Mouse (Mus musculus): ENCODE data around the gene Nbea. TPM values are rescaled to one million over a fixed set of nuclear protein-coding genes. Genes with fewer than 3 reads are reported as not detected.

Gene Nbea
- polyA plus RNA-seq, 1 experiment from 2014 or later: 13.9 TPM

- Histone ChIP-seq H3K4me1 (replicated peaks) (peaks cover 25% of the 10 kb centered on the region), H3K36me3 (no peaks in the 10 kb centered on the region), H3K9me3 (no peaks in the 10 kb centered on the region), H3K4me3 (no peak overlapping the region), H3K27ac (no peak overlapping the region), H3K27me3 (ENCODE audit: insufficient read depth, poor library complexity, severe bottlenecking) (peaks cover 4% of the 10 kb centered on the region; the same call in 1 of the 2 replicates)
- WGBS: 87% methylated on average over 5 of the region's 5 CpGs
- DNase-seq (ENCODE audit: low spot score): no peak
Measured at GRCm38 (mm10) chr3:55743885-55744284, 439.6 kb downstream of the Nbea start.

- 71% methylated on average over 4 of the region's 4 CpGs for WGBS
- no peak overlapping the region for H3K4me3 ChIP-seq
- no peak for DNase-seq (ENCODE audit: low spot score)
- H3K27ac ChIP-seq: peak overlapping the region; percentile 64; the same call in 1 of the 2 replicates
- peaks cover 1% of the 10 kb centered on the region; the same call in 1 of the 2 replicates for H3K27me3 ChIP-seq (ENCODE audit: insufficient read depth, poor library complexity, severe bottlenecking)
- peaks cover 17% of the 10 kb centered on the region for H3K4me1 ChIP-seq (replicated peaks)
- H3K9me3 ChIP-seq: no peaks in the 10 kb centered on the region
- H3K36me3 ChIP-seq: no peaks in the 10 kb centered on the region
Measured at GRCm38 (mm10) chr3:55742654-55743053, 440.8 kb downstream of the Nbea start.

GRCm38 (mm10) chr3:55742218-55742617 is 441.3 kb downstream of the Nbea start:
- 91% methylated on average over 5 of the region's 5 CpGs for WGBS
- no peak overlapping the region for H3K4me3 ChIP-seq
- no peaks in the 10 kb centered on the region for H3K36me3 ChIP-seq
- peak overlapping the region; percentile 64; the same call in 1 of the 2 replicates for H3K27ac ChIP-seq
- no peak for DNase-seq (ENCODE audit: low spot score)
- no peaks in the 10 kb centered on the region for H3K27me3 ChIP-seq (ENCODE audit: insufficient read depth, poor library complexity, severe bottlenecking)
- H3K9me3 ChIP-seq: no peaks in the 10 kb centered on the region
- peaks cover 14% of the 10 kb centered on the region for H3K4me1 ChIP-seq (replicated peaks)

- 64% methylated on average over 6 of the region's 6 CpGs for whole genome bisulfite sequencing
- Histone ChIP-seq H3K27ac (peak overlapping the region; percentile 41), H3K27me3 (ENCODE audit: insufficient read depth, poor library complexity, severe bottlenecking) (no peaks in the 10 kb centered on the region), H3K36me3 (no peaks in the 10 kb centered on the region), H3K9me3 (no peaks in the 10 kb centered on the region), H3K4me3 (no peak overlapping the region), H3K4me1 (replicated peaks) (peaks cover 14% of the 10 kb centered on the region)
- no peak for DNase-seq (ENCODE audit: low spot score)
Measured at GRCm38 (mm10) chr3:55741428-55741827, 442.1 kb downstream of the Nbea start.

- WGBS: 63% methylated on average over 6 of the region's 6 CpGs
- no peaks in the 10 kb centered on the region for H3K27me3 ChIP-seq (ENCODE audit: insufficient read depth, poor library complexity, severe bottlenecking)
- 0 out of 2 replicates have a peak, but pooled peaks cover 14% of the 10 kb centered on the region for H3K4me1 ChIP-seq (replicated peaks)
- H3K4me3 ChIP-seq: no peak overlapping the region
- no peaks in the 10 kb centered on the region for H3K9me3 ChIP-seq
- H3K27ac ChIP-seq: no peak overlapping the region
- H3K36me3 ChIP-seq: no peaks in the 10 kb centered on the region
- no peak for DNase-seq (ENCODE audit: low spot score)
Measured at GRCm38 (mm10) chr3:55733665-55734064, 449.8 kb downstream of the Nbea start.

- Histone ChIP-seq H3K4me3 (no peak overlapping the region), H3K4me1 (replicated peaks) (0 out of 2 replicates have a peak, but pooled peaks cover 14% of the 10 kb centered on the region), H3K27me3 (ENCODE audit: insufficient read depth, poor library complexity, severe bottlenecking) (no peaks in the 10 kb centered on the region), H3K9me3 (no peaks in the 10 kb centered on the region), H3K36me3 (no peaks in the 10 kb centered on the region), H3K27ac (no peak overlapping the region)
- WGBS: 67% methylated on average over 5 of the region's 5 CpGs
- DNase-seq (ENCODE audit: low spot score): no peak
Measured at GRCm38 (mm10) chr3:55730549-55730948, 453.0 kb downstream of the Nbea start.

GRCm38 (mm10) chr3:55730142-55730541 is 453.4 kb downstream of the Nbea start:
- Histone ChIP-seq H3K36me3 (no peaks in the 10 kb centered on the region), H3K27me3 (ENCODE audit: insufficient read depth, poor library complexity, severe bottlenecking) (no peaks in the 10 kb centered on the region), H3K9me3 (no peaks in the 10 kb centered on the region), H3K27ac (no peak overlapping the region), H3K4me1 (replicated peaks) (0 out of 2 replicates have a peak, but pooled peaks cover 14% of the 10 kb centered on the region), H3K4me3 (no peak overlapping the region)
- DNase-seq (ENCODE audit: low spot score): no peak
- WGBS: 56% methylated on average over 8 of the region's 8 CpGs

GRCm38 (mm10) chr3:55714260-55714659 is 469.2 kb downstream of the Nbea start:
- Histone ChIP-seq H3K27me3 (ENCODE audit: insufficient read depth, poor library complexity, severe bottlenecking) (no peaks in the 10 kb centered on the region), H3K27ac (no peak overlapping the region), H3K9me3 (no peaks in the 10 kb centered on the region), H3K4me1 (replicated peaks) (no peaks in the 10 kb centered on the region), H3K4me3 (no peak overlapping the region), H3K36me3 (peaks cover 18% of the 10 kb centered on the region)
- no peak for DNase-seq (ENCODE audit: low spot score)
- WGBS: 95% methylated on average over 6 of the region's 6 CpGs

- Histone ChIP-seq H3K36me3 (peaks cover 18% of the 10 kb centered on the region), H3K9me3 (no peaks in the 10 kb centered on the region), H3K4me3 (no peak overlapping the region), H3K27me3 (ENCODE audit: insufficient read depth, poor library complexity, severe bottlenecking) (no peaks in the 10 kb centered on the region), H3K27ac (no peak overlapping the region), H3K4me1 (replicated peaks) (no peaks in the 10 kb centered on the region)
- DNase-seq (ENCODE audit: low spot score): no peak
- WGBS: 94% methylated on average over 3 of the region's 3 CpGs
Measured at GRCm38 (mm10) chr3:55713856-55714255, 469.6 kb downstream of the Nbea start.

GRCm38 (mm10) chr3:55710300-55710699 is 473.2 kb downstream of the Nbea start:
- no peak overlapping the region for H3K4me3 ChIP-seq
- no peaks in the 10 kb centered on the region for H3K4me1 ChIP-seq (replicated peaks)
- no peak for DNase-seq (ENCODE audit: low spot score)
- 88% methylated on average over 4 of the region's 4 CpGs for WGBS
- H3K27ac ChIP-seq: no peak overlapping the region
- H3K9me3 ChIP-seq: no peaks in the 10 kb centered on the region
- H3K36me3 ChIP-seq: peaks cover 13% of the 10 kb centered on the region
- H3K27me3 ChIP-seq (ENCODE audit: insufficient read depth, poor library complexity, severe bottlenecking): no peaks in the 10 kb centered on the region

- 91% methylated on average over 6 of the region's 6 CpGs for WGBS
- Histone ChIP-seq H3K4me1 (replicated peaks) (no peaks in the 10 kb centered on the region), H3K4me3 (no peak overlapping the region), H3K27ac (no peak overlapping the region), H3K9me3 (no peaks in the 10 kb centered on the region), H3K36me3 (no peaks in the 10 kb centered on the region), H3K27me3 (ENCODE audit: insufficient read depth, poor library complexity, severe bottlenecking) (no peaks in the 10 kb centered on the region)
- no peak for DNase-seq (ENCODE audit: low spot score)
Measured at GRCm38 (mm10) chr3:55701632-55702031, 481.9 kb downstream of the Nbea start.

- no peak overlapping the region for H3K4me3 ChIP-seq
- no peaks in the 10 kb centered on the region for H3K9me3 ChIP-seq
- 99% methylated on average over 2 of the region's 2 CpGs for WGBS
- no peak for DNase-seq (ENCODE audit: low spot score)
- no peaks in the 10 kb centered on the region for H3K36me3 ChIP-seq
- H3K4me1 ChIP-seq (replicated peaks): no peaks in the 10 kb centered on the region
- H3K27me3 ChIP-seq (ENCODE audit: insufficient read depth, poor library complexity, severe bottlenecking): no peaks in the 10 kb centered on the region
- no peak overlapping the region for H3K27ac ChIP-seq
Measured at GRCm38 (mm10) chr3:55697174-55697573, 486.3 kb downstream of the Nbea start.

GRCm38 (mm10) chr3:55693073-55693472 is 490.4 kb downstream of the Nbea start:
- DNase-seq (ENCODE audit: low spot score): no peak
- H3K27ac ChIP-seq: no peak overlapping the region
- 80% methylated on average over 4 of the region's 4 CpGs for WGBS

GRCm38 (mm10) chr3:55688098-55688497 is 495.4 kb downstream of the Nbea start:
- Histone ChIP-seq H3K4me3 (no peak overlapping the region), H3K4me1 (replicated peaks) (peaks cover 14% of the 10 kb centered on the region), H3K27me3 (ENCODE audit: insufficient read depth, poor library complexity, severe bottlenecking) (no peaks in the 10 kb centered on the region), H3K36me3 (peaks cover 3% of the 10 kb centered on the region; the same call in 1 of the 2 replicates), H3K27ac (no peak overlapping the region), H3K9me3 (no peaks in the 10 kb centered on the region)
- no peak for DNase-seq (ENCODE audit: low spot score)
- WGBS: 35% methylated on average over 1 of the region's 1 CpGs

More at GRCm38 (mm10) chr3:55693073-55693472, 490.4 kb downstream of the Nbea start:
- H3K27me3 ChIP-seq (ENCODE audit: insufficient read depth, poor library complexity, severe bottlenecking): no peaks in the 10 kb centered on the region
- no peak overlapping the region for H3K4me3 ChIP-seq
- H3K4me1 ChIP-seq (replicated peaks): no peaks in the 10 kb centered on the region
- H3K36me3 ChIP-seq: no peaks in the 10 kb centered on the region
- H3K9me3 ChIP-seq: no peaks in the 10 kb centered on the region

Data from hindbrain, embryonic 10.5 days (tissue).